Mouse (Mus musculus): ENCODE measurements around the gene Usp6nl.

Usp6nl gene

DNA sequence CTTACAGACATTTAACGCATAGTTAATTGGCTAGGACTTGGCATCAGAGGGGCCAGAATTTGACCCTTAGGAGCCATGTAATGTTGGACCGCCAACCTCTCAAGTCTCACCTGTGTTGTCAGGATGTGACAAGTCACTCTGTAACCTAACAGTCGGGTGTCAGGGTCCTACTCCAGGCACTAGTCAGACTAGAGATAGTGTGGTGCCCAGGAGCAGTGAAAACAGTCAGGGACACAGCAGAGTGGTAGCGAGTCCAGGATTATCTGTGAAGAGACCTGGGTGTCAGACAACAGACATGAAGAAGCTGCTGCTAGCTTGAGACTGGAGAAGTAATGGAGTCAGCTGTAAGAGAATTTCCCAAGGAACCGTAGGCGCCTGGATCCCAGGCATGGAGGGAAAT lies 45.0 kb downstream of the Usp6nl start:
- no peak for DNase-seq (ENCODE audit: low read depth, low spot score)

- DNase-seq (ENCODE audit: low read depth, low spot score) = peak; percentile 72
Observed at GRCm38 (mm10) chr2:6374216-6374615, 51.7 kb downstream of the Usp6nl start.

- DNase-seq (ENCODE audit: low read depth, low spot score) = no peak
Observed at GRCm38 (mm10) chr2:6376071-6376470, 53.6 kb downstream of the Usp6nl start.

DNA sequence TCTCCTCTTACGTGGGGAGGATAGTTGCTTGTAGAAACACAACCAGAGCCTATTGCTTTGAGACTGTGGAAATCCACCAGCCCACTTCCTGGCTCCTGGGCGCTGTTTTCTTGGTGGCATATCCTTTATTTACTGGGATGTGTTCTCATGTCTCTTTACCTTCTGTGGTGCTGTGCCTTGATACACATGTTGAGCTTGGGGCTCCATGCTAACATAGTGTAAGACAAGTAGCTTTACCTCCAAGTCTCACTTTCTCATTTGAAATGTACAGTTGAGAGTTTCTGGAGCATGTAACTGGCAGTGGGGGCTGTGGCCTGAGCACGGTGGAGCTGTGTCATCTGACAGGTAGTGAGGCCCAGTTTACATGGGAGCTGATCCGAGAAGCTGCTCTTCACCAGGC lies 54.5 kb downstream of the Usp6nl start:
- no peak for DNase-seq (ENCODE audit: low read depth, low spot score)

DNA sequence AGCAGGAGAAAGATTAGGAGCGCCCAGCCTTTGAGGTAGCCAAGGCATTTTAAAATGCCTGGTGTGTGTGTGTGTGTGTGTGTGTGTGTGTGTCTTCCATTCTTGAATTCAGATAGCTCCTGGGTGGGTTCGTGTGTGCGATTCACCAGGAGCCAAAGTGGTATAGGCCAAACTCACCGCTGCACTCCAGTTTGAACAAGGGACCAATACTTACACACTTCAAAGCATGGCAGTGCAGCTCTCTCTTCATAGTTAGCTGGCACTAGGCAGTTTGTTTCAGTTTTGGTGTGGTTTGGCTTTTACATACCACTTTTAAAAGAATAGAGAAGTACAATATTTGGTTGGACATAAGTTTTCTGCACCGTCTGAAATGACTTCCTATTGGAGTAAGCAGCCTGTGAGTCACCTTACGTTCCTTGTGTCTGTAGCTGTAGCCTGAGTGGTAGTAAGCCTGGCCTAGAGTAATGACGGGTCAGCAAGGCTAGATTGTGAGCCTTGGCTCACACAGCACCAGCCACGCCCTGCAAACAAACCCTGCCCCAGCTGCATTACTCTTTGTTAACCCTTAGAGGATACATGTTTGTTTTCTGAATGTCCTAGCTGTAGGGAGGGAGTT lies 56.2 kb downstream of the Usp6nl start:
- no peak for DNase-seq (ENCODE audit: low read depth, low spot score)

GRCm38 (mm10) chr2:6379731-6380212 lies 57.3 kb downstream of the Usp6nl start:
- DNase-seq (ENCODE audit: low read depth, low spot score) = no peak

DNA sequence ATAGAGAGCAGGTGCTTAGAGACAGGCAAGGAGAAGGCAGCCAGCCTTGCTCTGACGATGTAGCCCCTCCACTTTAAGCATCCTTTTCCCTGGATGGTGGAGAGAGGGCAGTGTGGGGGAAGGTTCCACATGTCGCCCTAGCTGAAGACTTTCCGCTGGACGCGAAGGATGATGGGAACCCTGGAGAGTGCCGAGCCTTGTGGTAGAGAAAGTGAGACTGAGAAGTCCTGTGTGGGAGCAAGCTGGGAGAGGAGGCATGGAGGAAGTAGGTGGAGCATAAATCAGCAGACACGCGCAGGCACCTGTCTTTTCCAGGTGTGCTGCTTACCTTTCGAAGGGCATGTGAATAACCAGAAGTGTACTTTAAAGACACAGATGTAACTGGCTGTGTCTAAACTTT lies 57.9 kb downstream of the Usp6nl start:
- DNase-seq (ENCODE audit: low read depth, low spot score) = no peak

GRCm38 (mm10) chr2:6384407-6385146 lies 62.1 kb downstream of the Usp6nl start:
- DNase-seq (ENCODE audit: low read depth, low spot score) = no peak

DNA sequence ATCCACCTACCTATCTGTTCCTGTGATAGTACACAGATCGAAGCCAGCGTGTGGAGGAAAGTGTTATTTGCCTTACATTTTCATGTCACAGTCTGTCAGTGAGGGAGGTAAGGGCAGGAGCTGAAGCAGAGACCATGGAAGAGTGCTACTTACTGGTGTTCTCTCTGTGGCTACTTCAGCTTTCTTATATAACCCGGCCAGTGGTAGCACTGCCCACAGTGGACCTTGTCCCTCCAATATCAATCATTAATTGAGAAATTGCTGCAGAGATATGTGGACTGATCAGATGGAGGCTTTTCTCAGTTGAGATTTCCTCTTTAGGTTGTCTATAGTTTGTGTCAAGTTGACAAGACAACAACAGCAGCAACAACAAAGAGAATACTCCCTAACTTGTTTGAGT lies 66.7 kb downstream of the Usp6nl start:
- DNase-seq (ENCODE audit: low read depth, low spot score) = no peak

DNA sequence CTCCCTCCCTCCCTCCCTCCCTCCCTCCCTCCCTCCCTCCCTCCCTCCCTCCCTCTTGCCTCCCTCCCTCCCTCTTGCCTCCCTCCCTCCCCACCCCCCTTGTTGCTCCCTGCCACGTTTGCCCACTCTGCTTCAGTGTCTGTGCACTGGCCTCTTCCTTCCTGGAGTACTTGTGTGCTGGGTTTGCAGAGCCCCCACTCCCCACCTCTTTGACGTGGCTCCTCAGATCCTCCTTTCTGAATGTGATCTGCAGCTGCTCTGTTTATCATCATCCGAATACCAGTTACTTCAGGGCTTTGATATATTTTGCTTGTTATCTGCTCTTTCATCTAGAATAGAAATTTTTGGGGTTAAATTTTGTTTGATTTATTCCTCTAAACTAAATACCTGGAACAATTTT lies 68.8 kb downstream of the Usp6nl start:
- DNase-seq (ENCODE audit: low read depth, low spot score) = no peak

GRCm38 (mm10) chr2:6391940-6392339 lies 69.5 kb downstream of the Usp6nl start:
- no peak for DNase-seq (ENCODE audit: low read depth, low spot score)

GRCm38 (mm10) chr2:6395851-6396625 lies 73.6 kb downstream of the Usp6nl start:
- DNase-seq (ENCODE audit: low read depth, low spot score) = no peak

DNA sequence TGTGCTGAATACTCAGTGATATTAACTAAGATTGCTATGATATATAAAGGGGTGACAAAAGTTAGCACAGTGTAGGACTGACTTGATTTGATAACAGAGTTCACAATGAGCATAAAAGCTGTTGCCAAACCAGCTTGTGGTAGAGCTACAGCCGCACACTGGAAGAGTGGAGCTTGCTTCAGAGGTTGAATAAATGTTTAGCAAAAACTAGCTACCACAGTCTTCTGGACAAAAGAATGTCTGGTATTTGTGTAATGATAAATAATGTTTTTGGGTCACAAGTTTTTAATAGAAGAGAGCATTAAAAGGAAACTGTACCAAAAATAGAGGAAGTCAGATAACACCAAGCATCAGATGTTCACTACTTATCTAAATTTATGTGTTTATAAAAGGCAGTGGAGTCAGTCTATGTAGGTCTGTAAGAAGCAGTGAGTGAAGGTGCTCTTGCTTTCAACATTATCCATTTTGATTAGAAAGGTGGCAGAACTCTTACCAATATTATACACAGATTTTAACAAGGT lies 74.2 kb downstream of the Usp6nl start:
- no peak for DNase-seq (ENCODE audit: low read depth, low spot score)

DNA sequence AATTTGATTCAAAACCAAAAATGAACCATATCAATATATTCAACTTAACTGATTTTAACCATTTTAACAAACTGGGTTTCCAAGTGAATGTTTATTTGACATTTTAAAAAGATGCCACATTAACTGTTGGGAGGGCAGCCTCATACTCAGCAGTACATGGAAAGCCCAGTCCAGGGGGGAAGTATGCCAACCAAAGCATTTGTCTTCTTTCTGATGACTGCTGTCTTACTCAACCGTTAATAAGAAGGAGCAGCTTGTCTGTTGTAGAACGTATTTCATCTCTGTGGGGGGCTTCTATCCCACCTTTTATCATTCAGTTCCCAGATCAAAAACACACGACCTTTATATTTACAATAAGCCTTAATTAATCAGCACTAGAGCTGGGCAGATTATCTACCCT lies 74.7 kb downstream of the Usp6nl start:
- no peak for DNase-seq (ENCODE audit: low read depth, low spot score)

GRCm38 (mm10) chr2:6398826-6399225 lies 76.4 kb downstream of the Usp6nl start:
- no peak for DNase-seq (ENCODE audit: low read depth, low spot score)

DNA sequence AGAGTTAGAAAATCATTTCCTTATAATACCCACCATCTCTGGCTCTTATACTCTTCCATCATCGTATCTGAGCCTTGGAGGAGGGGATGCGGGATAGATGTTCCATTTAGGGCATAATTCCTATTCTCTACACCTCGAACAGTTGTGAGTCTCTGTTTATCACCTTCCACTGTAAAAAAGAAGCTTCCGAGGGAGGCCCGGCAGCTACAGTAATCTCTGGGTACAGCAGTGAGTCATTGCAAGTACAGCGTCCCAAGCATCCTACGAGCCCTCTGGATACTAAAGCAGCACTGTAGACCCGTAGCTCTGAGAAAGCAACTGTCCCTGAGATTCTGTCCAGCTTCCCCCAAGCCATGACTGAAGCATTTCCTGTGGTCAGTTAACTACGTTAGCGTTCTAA lies 78.6 kb downstream of the Usp6nl start:
- DNase-seq (ENCODE audit: low read depth, low spot score) = no peak

DNA sequence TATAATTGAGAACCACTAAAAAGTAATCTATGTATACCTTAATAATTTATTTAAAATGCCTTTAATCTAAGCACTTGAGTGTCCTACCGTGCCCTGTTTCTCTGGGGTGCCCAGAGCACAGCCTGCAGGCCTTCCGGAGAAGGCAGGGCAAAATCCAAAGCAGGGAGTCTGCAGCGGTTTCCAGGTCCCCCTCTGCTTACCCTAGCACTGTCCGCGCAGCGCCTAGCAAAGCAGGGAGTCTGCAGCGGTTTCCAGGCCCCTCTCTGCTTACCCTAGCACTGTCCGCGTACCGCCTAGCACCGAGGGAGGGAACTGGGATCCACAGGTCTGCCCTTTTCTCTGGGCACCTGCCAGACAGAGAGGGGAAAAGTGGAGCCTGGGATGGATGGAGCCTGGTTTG lies 80.9 kb downstream of the Usp6nl start:
- peak; percentile 86 for DNase-seq (ENCODE audit: low read depth, low spot score)

DNA sequence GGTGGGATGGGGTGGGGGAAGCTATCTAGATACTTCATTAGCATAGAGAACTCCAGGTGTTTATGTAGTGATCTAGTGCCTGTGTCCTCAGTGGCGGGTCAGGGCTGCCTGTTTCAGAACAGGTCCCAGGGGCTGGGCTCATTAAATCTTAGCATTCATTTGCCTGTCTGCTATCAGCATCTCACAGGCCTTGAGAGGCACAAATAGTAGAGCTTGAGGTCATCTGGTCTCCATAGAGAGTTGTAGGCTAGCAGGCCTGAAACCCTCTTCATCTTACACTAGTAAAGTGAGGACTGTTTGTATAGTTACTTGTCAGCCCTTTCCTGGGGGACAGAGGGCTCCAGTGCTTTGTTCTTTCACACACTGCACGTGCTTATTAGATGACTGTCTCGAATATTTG lies 81.5 kb downstream of the Usp6nl start:
- DNase-seq (ENCODE audit: low read depth, low spot score) = peak; percentile 40

- no peak for DNase-seq (ENCODE audit: low read depth, low spot score)
Observed at GRCm38 (mm10) chr2:6404627-6405026, 82.2 kb downstream of the Usp6nl start.

- peak; percentile 66 for DNase-seq (ENCODE audit: low read depth, low spot score)
Observed at GRCm38 (mm10) chr2:6405059-6406033, 82.9 kb downstream of the Usp6nl start.

GRCm38 (mm10) chr2:6407711-6408110 lies 85.2 kb downstream of the Usp6nl start:
- no peak for DNase-seq (ENCODE audit: low read depth, low spot score)

Data from ZHBTc4 (cell line).